Mouse (Mus musculus) layer of hippocampus, postnatal 25 days (tissue): ENCODE measurements around the gene Prps1. TPM values are rescaled to one million over a fixed set of nuclear protein-coding genes. Genes with fewer than 3 reads are reported as not detected.
"Not testable (repeated sequence)": the region's sequence is repeated elsewhere in the genome, so short reads cannot be mapped to it uniquely, and the experiment has no call there.

Experiments
- DNase-seq, 2 experiments: peaks; one replicate each; pipeline ENCODE4 v3.0.0; 2022; ENCODE audit warnings: mixed read lengths in 2 of 2, low spot score in 1 of 2; ENCODE audit errors: extremely low spot score in 1 of 2
- total RNA-seq, 2 experiments: library from RNA; stranded (reverse); gene quantifications; 2 replicates each; pipeline ENCODE4 v1.2.3; 2021

The Prps1 gene
- total RNA-seq = 10 to 100 TPM; 69.6 to 71.1 TPM

DNA sequence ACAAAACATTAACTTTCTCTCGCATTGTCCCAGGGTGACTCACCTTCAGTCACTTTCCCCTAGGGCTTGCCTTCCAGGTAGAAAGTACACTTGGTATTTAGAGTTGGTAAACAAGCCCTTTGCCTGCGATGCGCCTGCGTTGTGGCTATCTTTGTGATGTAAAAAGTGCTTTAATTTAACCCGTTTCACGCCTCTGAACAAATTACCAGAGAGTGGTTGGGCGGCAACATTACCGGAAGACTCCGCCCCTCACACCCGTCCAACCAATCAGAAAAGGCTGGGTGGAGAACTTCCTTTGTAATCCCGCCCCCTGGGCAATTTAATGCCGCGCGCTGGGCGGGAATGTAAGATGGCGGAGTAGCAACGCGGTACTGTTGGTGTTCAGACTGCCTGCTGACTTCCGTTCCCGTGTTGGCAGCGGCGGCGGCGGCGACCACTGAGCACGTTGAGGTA, at the start of gene Prps1:
Gene Prps1 (plus strand): TSS at position 335 of the 453 bp plus-strand sequence.
- DNase-seq = peak; percentile 54 to 73

DNA sequence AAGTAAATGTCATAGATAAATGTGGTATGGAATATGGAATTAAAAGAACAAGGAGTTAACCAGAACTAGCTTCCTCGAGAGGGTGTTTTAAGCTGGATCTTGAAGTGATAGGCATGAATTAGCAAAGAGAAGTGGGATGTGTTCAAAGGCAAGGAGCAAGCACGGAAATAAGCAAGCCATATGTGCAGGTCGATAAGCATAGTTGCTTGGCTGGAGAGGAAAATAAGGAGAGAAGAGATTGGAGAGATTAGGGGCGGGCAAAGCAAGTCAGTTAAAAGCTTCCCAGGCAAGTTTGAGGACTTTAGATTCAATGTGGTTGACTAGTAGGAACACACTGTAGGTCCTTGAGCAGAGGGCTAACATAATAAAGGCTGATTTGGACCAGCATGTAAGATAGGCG, 48.8 kb upstream of the Prps1 start:
- DNase-seq = no peak

DNA sequence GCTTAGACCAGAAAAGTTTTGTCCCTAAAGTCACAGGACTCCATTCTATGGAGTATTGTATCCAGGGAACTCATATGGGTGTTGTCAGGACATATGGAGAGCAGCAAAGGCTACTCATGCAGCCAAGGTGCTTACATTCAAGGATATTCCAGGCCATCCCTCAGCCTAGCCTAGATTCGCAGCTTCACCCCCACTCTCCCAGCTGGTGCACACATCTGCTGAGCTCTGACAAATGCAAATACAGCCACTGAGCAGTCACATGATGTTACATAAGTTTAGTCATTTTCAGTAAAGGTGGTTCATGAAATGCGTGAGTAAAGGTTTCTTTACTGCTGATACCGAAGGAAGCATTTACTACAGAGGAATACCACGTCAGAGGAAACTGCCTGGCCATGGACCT, 37.9 kb upstream of the Prps1 start:
- no peak for DNase-seq

DNA sequence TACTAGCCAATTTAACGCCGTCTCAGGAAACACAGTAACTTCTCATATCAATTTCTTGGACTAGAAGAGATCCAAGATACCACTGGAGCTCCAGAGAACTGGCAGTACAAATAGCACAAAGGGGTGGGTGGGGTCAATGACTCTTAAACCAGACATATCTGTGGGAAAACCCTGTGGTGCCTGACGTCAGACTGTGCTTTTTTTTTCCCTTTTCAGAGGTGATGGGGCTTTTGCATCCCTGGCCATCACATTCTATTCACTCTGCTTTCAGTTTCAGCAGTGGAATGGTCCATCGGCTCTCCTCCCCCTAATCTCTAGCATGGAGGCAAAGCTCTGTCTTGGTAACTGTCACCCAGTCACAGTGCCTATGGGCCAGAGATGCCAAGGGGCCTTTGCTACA, 29.3 kb upstream of the Prps1 start:
- no peak for DNase-seq

DNA sequence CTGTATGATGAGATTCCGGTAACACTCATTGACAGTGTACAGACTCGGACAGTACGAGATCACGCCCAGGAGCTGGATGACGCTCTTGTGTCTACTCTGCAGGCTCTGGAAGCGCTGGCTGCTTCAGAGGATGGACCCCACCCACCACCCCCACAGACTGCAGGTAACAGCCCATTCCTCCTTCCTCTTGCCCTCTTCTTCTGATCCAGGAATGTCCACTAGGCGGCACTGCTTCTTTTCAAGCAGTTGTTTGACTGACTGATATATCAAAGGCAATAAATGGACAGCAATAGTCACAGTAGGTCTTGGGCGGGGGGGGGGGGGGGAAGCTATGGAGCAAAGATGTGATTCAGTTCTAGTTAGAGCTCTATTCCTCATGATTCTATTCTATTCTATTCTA, 28.2 kb upstream of the Prps1 start:
- no peak for DNase-seq

DNA sequence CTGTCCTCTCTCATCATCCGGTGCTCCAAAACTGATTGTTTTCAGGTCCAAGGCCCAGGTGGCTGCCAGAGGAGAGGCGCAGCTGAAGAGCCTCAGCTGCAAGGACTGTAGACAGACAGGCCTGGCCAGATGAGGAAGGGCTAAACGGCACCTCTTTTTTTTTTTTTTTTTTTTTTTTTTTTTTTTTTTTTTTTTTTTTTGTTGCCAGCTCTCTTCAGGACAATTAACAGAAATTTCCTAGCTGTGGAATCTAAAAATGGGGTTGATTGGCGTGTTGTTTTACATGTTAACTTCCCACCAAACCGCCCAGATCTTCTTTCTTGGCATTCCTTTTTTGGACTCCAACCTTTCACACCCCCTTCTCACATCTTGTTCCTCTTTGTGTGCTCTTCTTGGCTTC, 26.4 kb upstream of the Prps1 start:
- DNase-seq = no peak

DNA sequence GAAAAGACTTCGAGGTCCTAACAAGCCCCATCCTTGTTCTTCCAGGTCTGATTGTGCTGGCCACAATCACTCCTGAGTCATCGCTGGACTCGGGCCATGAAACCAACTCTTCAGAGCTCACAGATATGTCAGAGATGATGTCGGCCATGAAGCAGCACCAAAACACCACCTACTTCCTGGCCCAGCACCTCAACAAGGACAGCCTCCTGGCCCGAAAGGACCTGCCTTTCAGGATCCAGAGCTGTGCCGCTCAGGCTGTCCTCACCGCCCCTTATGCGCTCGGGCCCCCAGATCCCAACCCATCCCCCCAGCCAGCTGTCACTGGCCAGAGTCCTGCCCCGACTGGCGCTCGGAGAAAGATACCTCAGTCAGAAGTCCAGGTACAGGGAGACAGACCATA, 25.9 kb upstream of the Prps1 start:
- no peak for DNase-seq

DNA sequence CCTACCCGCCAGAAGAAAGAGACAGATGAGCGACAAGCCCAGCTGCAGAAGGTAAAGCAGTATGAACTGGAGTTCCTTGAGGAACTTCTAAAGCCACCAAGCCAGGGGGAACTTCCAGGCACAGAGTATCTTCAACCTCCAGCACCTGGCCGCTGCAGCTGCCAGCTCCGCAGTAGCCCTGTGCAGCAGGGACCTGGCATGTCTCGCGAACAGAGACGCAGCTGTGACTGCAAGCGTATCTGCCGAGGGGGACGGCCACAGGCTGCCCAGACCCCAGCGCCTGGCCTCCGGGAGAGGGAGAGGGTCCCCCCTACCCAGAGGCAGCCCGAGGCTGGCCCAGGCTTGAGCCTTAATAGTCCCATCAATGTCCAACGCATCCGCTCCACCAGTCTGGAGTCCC, 24.4 kb upstream of the Prps1 start:
- DNase-seq = no peak

DNA sequence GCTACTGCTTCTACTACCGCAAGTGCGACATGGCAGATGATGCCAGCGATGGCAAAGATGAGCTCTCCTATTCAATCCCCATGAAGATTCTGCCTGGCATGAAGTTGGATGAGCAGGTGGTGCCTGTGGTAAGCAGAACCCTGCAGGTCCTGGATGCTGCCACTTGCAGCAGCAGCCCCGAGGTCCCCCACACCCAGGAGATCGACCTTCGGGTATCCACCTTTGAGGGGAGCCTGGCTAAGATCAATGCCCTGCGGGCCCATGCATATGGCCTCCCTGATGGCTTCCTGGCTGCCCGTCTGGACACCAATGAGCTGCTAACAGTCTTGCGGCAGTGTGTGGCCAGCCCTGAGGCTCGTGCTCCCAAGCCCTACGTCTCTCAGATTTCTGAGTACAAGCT, 23.6 kb upstream of the Prps1 start:
- no peak for DNase-seq

DNA sequence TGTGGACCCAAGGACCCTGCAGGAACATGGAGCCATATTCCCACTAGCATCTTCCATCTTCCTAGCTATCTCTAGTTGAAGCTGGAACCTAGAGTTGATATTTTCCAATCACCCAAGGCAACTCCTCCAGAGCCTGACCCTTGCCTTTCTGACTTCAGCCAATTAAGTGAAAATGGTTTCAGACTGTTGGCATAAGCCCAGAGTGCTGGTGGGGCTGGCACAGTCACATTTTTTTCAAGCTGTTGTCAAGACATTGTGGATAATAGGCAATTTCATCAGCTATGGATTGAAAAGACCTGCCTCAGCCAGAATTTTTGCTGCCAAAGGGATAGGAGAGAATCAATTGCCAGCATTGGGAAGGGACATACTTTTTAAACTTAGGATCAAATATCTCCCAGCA, 18.5 kb upstream of the Prps1 start:
- DNase-seq = no peak

DNA sequence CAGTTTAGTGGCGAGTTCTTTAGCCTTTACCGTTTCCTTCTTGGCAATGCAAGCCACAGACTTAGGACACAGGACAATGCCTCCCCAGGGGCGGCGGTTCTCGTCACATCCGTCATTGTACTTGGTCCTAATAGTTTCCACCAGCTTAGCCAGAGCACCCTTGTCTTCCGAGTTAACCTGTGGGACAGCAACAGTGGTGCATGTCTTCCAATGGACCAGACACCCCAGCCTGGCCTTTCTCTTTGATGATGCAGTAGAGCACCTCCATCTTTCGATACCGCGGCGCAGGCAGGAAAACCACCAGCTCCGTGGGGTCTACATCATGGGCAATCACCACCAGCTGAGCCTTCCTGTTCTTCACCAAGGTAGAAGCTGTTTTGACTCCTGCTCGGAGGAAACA, 10.9 kb upstream of the Prps1 start:
- no peak for DNase-seq

DNA sequence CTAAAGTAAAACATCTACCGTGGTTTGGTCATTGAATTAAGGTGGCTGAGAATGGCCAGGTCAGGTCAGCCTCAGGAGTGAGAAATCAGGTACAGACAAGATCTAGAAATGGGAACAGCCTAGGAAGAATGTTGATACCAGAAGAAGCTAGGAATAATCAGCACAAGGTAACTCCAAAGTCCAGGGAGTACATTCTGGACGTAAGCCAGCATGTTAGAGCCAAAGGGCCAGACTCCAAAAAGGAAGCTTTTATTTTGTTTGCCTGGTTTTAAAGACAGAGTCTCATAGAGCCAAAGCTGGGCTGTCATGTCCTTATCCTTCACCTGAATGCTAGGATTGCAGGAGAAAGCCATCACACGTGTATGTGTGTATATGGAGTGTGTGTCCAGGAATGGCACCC, 6.3 kb upstream of the Prps1 start:
- no peak for DNase-seq

DNA sequence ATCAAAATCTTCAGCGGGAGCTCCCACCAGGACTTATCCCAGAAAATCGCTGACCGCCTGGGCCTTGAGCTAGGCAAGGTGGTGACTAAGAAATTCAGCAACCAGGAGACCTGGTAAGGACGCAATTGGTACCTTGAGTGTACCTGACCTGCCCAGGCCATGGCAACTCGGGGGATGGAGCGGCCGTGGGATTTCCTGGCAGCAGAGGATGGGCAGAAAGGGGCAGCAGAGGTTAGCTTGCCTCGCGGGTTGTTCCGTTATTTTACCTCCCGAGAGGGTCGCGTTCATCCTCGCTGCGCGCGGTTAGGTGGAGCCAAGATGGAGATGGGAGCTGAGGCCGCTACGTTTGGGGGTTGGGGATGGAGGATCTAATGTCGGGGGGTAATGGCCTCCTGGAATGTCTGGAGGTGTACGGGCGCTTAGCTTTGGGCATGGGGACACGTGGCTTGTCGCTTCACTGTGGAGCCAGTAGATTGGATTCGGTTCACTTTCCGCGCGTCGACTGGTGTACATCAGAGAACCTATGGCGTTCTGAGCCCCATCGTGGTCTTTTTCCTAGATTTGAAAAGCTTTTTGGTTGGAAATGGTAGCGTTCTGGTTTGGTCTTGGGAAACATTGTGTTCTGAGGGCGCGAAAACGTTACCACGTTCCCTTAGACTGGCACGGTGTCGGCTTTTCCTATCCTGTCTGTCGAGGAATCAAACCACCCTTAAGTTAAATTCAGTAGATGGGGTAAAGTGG, 508 bp downstream of the Prps1 start:
- peak; percentile 10 to 17 for DNase-seq

DNA sequence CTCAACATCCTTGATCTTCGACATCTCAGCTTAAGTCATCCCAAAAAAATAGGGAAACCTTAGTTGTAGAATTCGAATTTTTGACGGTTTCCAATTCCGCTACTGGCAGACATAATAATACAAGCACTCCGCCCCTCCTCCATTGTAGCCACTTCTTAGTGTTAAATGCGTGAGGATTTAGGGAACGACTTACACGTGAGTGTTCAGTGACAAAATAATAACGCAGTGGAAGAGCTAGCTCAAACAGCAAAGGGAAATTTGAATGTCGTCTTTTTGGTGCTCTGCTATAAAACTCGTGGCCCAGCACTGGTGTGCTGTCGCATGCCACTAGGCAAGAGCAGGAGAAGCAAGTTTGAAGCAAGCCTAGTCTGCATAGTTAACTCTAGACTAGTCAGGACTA, 1.1 kb downstream of the Prps1 start:
- DNase-seq = no peak

DNA sequence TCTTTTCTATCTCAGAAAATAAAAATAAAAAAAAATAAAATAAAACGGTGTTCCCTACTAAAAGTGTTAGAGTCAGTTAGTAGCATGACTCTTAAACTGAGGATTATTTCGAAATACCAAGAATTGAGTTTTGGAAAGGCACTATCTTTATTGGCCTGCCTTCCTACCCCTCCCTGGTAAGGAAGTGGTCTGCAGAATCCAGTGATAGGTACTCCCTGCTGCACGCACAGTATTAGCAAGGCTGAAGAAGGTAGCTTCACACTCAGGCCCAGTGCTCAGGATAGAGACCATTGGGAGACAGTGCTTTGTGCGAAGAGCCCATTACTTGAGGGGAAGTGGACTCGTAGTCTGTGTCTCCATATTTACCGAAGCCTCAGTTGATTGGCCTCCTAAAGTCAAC, 21.8 kb downstream of the Prps1 start:
- no peak for DNase-seq

DNA sequence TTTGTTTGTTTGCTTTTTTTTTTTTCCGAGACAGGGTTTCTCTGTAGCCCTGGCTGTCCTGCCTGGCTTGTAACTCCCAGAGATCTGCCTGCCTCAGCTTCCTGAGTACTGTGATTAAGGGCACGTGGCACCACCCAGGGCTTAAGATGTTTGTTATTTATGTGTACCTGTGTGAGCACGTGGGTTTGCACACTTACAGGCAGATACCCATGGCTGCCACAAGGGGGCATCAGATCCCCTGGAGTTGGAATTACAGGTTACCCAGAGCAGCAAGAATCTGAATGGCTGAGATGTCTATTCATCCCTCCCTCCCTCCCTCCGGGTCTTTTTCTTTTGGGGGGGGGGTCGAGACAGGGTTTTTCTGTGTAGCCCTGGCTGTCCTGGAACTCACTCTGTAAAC, 22.8 kb downstream of the Prps1 start:
- peak in 1 of 2 experiments; percentile 31 for DNase-seq

DNA sequence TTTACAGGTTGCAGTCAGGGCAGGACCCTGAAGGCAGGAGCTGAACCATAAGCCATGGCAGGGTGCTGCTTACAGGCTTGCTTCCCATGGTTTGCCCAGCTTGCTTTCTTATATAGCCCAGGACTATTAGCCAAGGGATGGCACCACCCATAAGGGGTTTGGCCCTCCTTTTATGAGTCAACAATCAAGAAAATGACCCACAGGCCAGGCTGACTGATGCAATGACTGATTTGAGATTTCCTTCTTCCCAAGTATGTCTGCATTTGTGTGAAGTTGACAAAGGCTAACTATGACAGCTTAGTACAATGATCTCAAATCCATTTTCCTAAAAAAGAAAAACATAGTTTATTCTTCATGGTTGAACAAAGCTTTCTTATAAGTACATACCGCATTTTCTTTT, 32.8 kb downstream of the Prps1 start:
- DNase-seq = no peak

DNA sequence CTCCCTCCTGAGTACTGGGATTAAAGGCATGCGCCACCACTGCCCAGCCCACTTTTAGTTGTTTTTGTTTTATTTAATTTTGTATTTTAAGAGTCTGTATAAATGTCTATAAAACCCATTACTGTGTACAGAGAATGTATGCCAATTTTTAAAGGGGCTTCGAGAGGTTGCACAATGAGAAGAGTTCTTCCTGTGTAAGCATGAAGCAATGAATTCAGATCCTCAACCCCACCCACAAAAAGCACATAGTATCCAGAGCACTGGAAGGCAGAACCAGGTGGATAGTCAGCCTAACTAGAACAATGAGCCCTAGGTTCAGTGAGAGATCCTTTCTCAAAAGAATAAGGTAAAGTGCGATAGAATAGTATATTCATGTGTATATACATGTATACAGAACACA, 33.8 kb downstream of the Prps1 start:
- DNase-seq = no peak

DNA sequence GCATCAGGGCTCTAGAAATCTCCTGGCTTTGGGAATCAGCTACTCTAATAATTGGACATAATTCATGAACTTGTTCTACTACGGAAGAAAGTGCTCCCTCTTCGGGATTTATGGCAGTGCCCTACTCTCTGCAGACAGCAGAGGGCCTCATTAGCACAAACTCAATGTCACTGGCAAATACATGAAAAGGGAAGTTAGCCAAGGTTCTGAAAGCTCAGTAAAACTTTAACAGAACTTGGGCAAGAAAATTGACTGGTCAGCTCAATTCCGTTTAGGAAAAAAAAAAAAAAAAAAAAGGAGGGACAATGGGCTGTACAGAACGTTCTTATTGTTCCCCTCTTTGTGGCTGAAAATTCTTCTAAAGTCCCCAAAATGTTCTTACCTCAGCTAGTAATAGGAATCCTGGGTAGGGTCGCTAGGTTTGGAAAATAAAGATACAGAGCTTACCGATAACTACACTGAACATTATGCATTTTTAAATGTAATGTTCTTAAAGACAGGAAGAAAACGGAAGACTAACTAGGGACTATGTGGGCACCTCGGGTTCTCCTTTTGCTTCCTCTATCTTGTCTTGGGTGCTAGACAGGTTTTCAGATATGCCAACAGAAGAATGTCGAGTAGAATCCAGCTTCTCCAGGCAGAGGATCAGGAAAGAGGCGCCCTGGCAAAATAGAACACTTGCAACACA, 35.6 kb downstream of the Prps1 start:
- DNase-seq = peak in 1 of 2 experiments; percentile 18

DNA sequence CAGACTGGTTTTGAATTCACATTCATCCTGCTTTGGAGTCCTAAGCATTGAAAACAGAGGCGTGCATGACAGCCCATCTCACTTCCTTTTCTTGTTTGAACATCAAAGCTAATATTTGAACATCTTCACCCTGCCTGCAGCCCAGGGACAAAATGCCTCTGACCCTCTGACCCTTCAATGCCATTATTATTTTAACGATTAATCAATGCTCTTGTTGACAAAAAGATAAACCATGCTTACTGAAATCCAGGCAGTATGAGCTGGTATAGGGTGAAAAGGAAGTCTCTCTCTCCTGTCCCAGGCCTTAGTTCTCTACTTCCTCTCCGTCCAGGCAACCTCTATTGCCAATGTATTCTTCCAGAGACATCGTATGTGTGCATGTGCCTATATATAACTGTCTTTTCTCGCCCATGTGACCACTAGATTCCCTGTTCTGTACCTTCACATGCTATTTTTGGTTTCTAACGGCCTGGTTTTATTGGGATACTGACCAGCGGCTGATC, 37.2 kb downstream of the Prps1 start:
- DNase-seq = no peak

DNA sequence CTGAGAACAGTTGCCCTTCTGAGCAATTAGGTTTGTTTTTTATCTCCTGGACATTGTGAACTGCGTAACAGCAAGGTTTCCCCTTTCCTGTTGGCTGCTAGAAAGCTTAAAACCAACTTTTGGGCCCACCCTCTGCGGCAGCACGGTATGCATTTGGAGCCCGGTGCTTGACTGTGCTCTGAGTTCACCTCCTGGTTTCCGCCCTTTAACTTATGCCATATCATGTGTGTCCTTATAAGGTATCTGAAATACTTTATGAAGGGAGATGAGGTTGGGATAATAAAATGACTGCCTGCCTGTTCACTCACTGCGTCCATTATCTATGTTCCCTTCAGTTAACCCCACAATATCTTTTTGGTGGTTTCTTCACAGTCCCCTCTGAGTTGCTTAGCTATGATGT, 37.8 kb downstream of the Prps1 start:
- no peak for DNase-seq

DNA sequence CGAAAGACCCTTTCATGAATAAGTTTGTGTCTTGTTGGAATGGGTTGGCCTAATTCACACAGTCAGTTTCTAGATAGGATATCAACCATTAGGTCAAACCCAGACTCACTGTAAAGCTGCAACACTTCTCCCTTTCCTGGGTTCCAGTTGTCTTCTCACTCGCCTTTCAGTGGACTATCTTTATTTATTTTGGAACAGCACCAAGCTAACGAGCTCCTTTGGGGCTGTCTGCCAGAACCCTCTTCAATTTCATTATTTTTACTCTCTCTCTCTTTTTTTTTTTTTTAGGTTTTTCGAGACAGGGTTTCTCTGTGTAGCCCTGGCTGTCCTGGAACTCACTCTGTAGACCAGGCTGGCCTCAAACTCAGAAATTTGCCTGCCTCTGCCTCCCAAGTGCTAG, 42.0 kb downstream of the Prps1 start:
- DNase-seq = not testable (repeated sequence)
